Mouse (Mus musculus): ENCODE measurements at regions not wholly inside any gene's neighbourhood (a gene's known extent, or its start where the extent isn't known, plus 50 kb on each side); places are given as distances from the start of the nearest gene placed in this dataset.

DNA sequence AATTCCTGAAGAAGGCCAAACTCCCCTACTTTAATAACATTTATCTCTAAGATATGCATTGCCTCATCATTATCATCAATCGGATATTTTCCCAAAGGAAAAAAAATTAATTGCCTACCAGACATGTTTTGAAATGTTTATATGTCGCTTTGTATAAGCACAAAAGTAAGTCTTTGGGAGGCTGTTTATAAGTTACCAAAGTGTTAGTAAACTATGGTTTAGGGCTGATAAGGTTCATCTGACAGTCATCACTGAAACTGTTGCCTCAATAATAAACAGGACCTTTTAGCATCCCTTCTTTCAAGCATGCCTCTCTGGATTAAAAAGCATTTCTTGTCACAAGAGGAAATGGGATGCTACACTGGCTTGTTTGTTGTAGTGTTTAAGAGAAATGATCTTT lies 202.1 kb downstream of the Wdr11 start:
- no peaks in the 10 kb centered on the region for H3K9me3 ChIP-seq (ENCODE audit: control insufficient read depth, low read length)
- H3K4me1 ChIP-seq (replicated peaks; ENCODE audit: control insufficient read depth in 2 of 2, insufficient read depth in 2 of 2, low read length in 1 of 2), result no peaks in the 10 kb centered on the region
- H3K27me3 ChIP-seq (ENCODE audit: control insufficient read depth, insufficient read depth, low read length), result no peaks in the 10 kb centered on the region
- H3K4me3 ChIP-seq (ENCODE audit: insufficient read depth in 1 of 2, low read depth in 2 of 2, low read length in 2 of 2), result no peak overlapping the region
- ATAC-seq (ENCODE audit: insufficient read depth) (no peak), DNase-seq (ENCODE audit: low read depth in 3 of 3, low spot score in 3 of 3) (no peak)
- H3K9ac ChIP-seq (replicated peaks), result no peak overlapping the region
- no peaks in the 10 kb centered on the region for H3K36me3 ChIP-seq (replicated peaks; ENCODE audit: control insufficient read depth, insufficient read depth, low read depth)
- H3K4me2 ChIP-seq (ENCODE audit: low read depth), result no peak overlapping the region
- H3K27ac ChIP-seq, result no peak overlapping the region
- no peak for TF ChIP-seq EP300 (IDR thresholded peaks at IDR 0.05; ENCODE audit: low read depth)
- TF ChIP-seq CTCF (IDR thresholded peaks at IDR 0.05; ENCODE audit: low read depth), result no peak
- WGBS (ENCODE audit: insufficient replicate concordance), result 61% methylated on average over 2 of the region's 2 CpGs

GRCm38 (mm10) chr7:129794276-129794675 lies 202.6 kb downstream of the Wdr11 start:
- 65% methylated on average over 5 of the region's 5 CpGs for WGBS (ENCODE audit: insufficient replicate concordance)
- ATAC-seq (ENCODE audit: insufficient read depth), result no peak
- TF ChIP-seq EP300 (IDR thresholded peaks at IDR 0.05; ENCODE audit: low read depth) (no peak), CTCF (IDR thresholded peaks at IDR 0.05; ENCODE audit: low read depth) (no peak)
- Histone ChIP-seq H3K27ac (no peak overlapping the region), H3K36me3 (replicated peaks; ENCODE audit: control insufficient read depth, insufficient read depth, low read depth) (no peaks in the 10 kb centered on the region), H3K9ac (replicated peaks) (no peak overlapping the region), H3K4me1 (replicated peaks; ENCODE audit: control insufficient read depth in 2 of 2, insufficient read depth in 2 of 2, low read length in 1 of 2) (no peaks in the 10 kb centered on the region), H3K27me3 (ENCODE audit: control insufficient read depth, insufficient read depth, low read length) (no peaks in the 10 kb centered on the region), H3K4me2 (ENCODE audit: low read depth) (no peak overlapping the region), H3K4me3 (ENCODE audit: insufficient read depth in 1 of 2, low read depth in 2 of 2, low read length in 2 of 2) (no peak overlapping the region), H3K9me3 (ENCODE audit: control insufficient read depth, low read length) (no peaks in the 10 kb centered on the region)
- DNase-seq (ENCODE audit: low read depth in 3 of 3, low spot score in 3 of 3), result no peak

DNA sequence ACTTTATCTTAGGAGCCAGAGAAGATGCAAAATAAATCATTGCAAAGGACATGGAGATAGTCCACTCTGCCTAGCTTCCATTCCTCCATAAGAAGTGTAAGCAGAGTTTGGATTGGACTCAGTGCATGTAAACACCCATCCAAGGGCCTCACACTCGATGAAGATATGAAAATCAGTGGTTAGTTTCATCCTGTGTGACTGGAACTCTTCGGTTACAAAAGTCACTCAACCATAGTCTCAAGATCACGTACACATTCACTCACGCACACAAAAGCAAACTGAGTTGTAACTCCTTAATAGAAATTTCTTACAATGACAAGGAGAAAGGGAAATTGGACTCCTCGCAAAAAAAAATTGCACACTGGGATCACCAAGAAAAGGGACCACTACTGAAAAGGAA lies 206.9 kb downstream of the Wdr11 start:
- no peaks in the 10 kb centered on the region for H3K9me3 ChIP-seq (ENCODE audit: control insufficient read depth, low read length)
- ATAC-seq (ENCODE audit: insufficient read depth) (no peak), DNase-seq (ENCODE audit: low read depth in 3 of 3, low spot score in 3 of 3) (no peak)
- no peak overlapping the region for H3K27ac ChIP-seq
- H3K36me3 ChIP-seq (replicated peaks; ENCODE audit: control insufficient read depth, insufficient read depth, low read depth), result no peaks in the 10 kb centered on the region
- WGBS (ENCODE audit: insufficient replicate concordance), result 56% methylated on average over 5 of the region's 5 CpGs
- no peak for TF ChIP-seq CTCF (IDR thresholded peaks at IDR 0.05; ENCODE audit: low read depth)
- no peak for TF ChIP-seq EP300 (IDR thresholded peaks at IDR 0.05; ENCODE audit: low read depth)
- no peak overlapping the region for H3K4me3 ChIP-seq (ENCODE audit: insufficient read depth in 1 of 2, low read depth in 2 of 2, low read length in 2 of 2)
- no peak overlapping the region for H3K9ac ChIP-seq (replicated peaks)
- H3K4me1 ChIP-seq (replicated peaks; ENCODE audit: control insufficient read depth in 2 of 2, insufficient read depth in 2 of 2, low read length in 1 of 2), result no peaks in the 10 kb centered on the region
- no peaks in the 10 kb centered on the region for H3K27me3 ChIP-seq (ENCODE audit: control insufficient read depth, insufficient read depth, low read length)
- no peak overlapping the region for H3K4me2 ChIP-seq (ENCODE audit: low read depth)

DNA sequence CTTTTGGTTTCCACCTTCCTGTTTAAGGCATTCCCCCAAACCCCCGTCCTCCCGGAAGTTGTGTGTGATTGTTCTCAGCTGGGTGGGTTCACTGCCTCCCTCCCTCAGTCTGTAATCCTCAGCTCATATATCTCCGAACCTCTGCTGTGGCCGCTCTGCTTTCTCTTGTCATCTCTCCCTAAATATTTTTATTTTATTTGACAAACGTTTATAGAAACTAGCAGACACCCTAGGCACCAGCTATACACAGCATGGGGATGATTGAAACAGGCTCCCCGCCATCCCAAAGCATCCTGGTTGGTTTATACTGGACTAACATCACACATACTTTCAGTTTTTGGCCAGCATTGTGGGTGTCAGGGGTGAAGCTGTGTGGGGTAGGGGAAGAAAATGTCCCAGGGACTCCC lies 208.8 kb downstream of the Wdr11 start:
- Histone ChIP-seq H3K4me1 (replicated peaks; ENCODE audit: control insufficient read depth in 2 of 2, insufficient read depth in 2 of 2, low read length in 1 of 2) (no peaks in the 10 kb centered on the region), H3K27ac (no peak overlapping the region), H3K9me3 (ENCODE audit: control insufficient read depth, low read length) (no peaks in the 10 kb centered on the region), H3K4me3 (ENCODE audit: insufficient read depth in 1 of 2, low read depth in 2 of 2, low read length in 2 of 2) (no peak overlapping the region), H3K36me3 (replicated peaks; ENCODE audit: control insufficient read depth, insufficient read depth, low read depth) (no peaks in the 10 kb centered on the region), H3K9ac (replicated peaks) (no peak overlapping the region), H3K4me2 (ENCODE audit: low read depth) (no peak overlapping the region), H3K27me3 (ENCODE audit: control insufficient read depth, insufficient read depth, low read length) (no peaks in the 10 kb centered on the region)
- TF ChIP-seq CTCF (IDR thresholded peaks at IDR 0.05; ENCODE audit: low read depth) (no peak), EP300 (IDR thresholded peaks at IDR 0.05; ENCODE audit: low read depth) (no peak)
- ATAC-seq (ENCODE audit: insufficient read depth) (no peak), DNase-seq (ENCODE audit: low read depth in 3 of 3, low spot score in 3 of 3) (no peak)
- 28% methylated on average over 6 of the region's 6 CpGs for WGBS (ENCODE audit: insufficient replicate concordance)

DNA sequence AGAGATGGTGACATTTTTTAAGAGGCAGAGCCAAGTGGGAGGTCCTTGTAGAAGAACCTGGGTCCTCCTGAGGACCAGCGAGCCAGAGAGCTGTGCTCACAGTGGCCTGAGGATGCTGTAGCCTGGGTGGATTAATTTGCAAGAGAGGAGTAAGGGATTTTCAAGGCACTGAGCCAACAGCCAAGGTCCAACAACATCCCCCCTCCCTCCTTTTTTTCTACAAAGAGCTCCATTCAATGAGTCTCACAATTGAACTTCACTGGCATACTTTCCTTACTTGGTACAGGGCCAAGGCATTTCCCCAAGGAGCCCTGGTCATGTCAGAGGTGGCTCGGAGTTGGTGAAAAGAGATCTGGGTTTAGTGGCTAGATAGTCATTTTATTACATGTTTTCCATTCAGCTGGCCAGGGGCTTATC lies 209.8 kb downstream of the Wdr11 start:
- H3K4me1 ChIP-seq (replicated peaks; ENCODE audit: control insufficient read depth in 2 of 2, insufficient read depth in 2 of 2, low read length in 1 of 2), result no peaks in the 10 kb centered on the region
- no peak for ATAC-seq (ENCODE audit: insufficient read depth)
- TF ChIP-seq CTCF (IDR thresholded peaks at IDR 0.05; ENCODE audit: low read depth), result no peak
- no peak for TF ChIP-seq EP300 (IDR thresholded peaks at IDR 0.05; ENCODE audit: low read depth)
- no peaks in the 10 kb centered on the region for H3K9me3 ChIP-seq (ENCODE audit: control insufficient read depth, low read length)
- no peak overlapping the region for H3K27ac ChIP-seq
- H3K9ac ChIP-seq (replicated peaks), result no peak overlapping the region
- no peaks in the 10 kb centered on the region for H3K27me3 ChIP-seq (ENCODE audit: control insufficient read depth, insufficient read depth, low read length)
- H3K4me2 ChIP-seq (ENCODE audit: low read depth), result no peak overlapping the region
- no peak overlapping the region for H3K4me3 ChIP-seq (ENCODE audit: insufficient read depth in 1 of 2, low read depth in 2 of 2, low read length in 2 of 2)
- no peak for DNase-seq (ENCODE audit: low read depth in 3 of 3, low spot score in 3 of 3)
- H3K36me3 ChIP-seq (replicated peaks; ENCODE audit: control insufficient read depth, insufficient read depth, low read depth), result no peaks in the 10 kb centered on the region
- 46% methylated on average over 2 of the region's 2 CpGs for WGBS (ENCODE audit: insufficient replicate concordance)
